Mouse (Mus musculus) cerebellum, adult 8-10 months (tissue): Measurements from ENCODE around the gene Mcidas.
"Not testable (repeated sequence)": the region's sequence is repeated elsewhere in the genome, so short reads cannot be mapped to it uniquely, and the experiment has no call there.

ENCODE experiments used
- DNase-seq: peaks from one replicate; pipeline ENCODE4 v3.0.0; 2022

Gene Mcidas

GRCm38 (mm10) chr13:113013174-113013953 is 19.7 kb downstream of the Mcidas start:
- DNase-seq, result not testable (repeated sequence)

- DNase-seq, result no peak
Observed at GRCm38 (mm10) chr13:113021521-113021920, 27.9 kb downstream of the Mcidas start.

DNA sequence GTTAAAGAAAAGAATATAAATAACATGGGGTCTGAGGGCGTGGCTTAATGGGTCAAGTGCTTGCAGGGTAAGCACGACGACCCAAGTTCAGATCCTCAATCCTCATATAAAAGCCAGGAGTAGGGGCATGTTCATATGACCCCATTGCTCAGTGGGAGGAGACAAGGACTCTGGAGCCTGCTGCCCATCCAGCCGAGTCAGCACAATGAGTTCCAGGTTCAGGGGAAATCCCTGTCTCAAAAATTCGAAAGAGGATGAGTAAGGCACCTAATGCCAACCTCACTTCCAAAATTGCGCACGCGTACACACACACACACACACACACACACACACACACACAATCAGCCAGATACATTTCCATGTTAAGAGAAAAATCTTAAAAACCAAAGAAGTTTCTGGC is 28.8 kb downstream of the Mcidas start:
- no peak for DNase-seq

- no peak for DNase-seq
Observed at GRCm38 (mm10) chr13:113023274-113024143, 29.9 kb downstream of the Mcidas start.

DNA sequence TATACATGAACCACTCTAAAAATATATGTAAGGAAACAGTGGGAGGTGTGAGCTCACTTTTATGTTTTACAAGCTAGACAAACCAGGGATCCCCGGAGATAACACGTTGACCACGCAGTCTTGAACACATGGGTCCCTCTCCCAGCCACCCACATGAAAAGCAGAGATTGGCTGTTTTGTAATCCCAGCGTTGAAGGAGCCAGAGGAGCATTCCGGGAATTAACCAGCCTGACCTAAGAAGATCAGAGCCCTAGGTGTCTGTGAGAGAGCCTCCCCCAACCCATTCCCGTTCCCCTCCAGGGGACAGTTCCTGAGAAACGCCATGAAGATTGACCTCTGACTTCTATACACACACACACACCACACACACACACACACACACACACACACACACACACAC is 37.7 kb downstream of the Mcidas start:
- no peak for DNase-seq

- DNase-seq, result peak; percentile 19
Observed at GRCm38 (mm10) chr13:113031792-113032571, 38.3 kb downstream of the Mcidas start.

GRCm38 (mm10) chr13:113032831-113033230 is 39.2 kb downstream of the Mcidas start:
- DNase-seq, result no peak

- peak; percentile 43 for DNase-seq
Observed at GRCm38 (mm10) chr13:113034271-113034886, 40.7 kb downstream of the Mcidas start.

- DNase-seq, result peak; percentile 24
Observed at GRCm38 (mm10) chr13:113034950-113035421, 41.3 kb downstream of the Mcidas start, which contains the start of gene Cdc20b. Gene Cdc20b (plus strand): TSS chr13:113035111.

GRCm38 (mm10) chr13:113035852-113036251 is 42.2 kb downstream of the Mcidas start:
- peak; percentile 69 for DNase-seq

DNA sequence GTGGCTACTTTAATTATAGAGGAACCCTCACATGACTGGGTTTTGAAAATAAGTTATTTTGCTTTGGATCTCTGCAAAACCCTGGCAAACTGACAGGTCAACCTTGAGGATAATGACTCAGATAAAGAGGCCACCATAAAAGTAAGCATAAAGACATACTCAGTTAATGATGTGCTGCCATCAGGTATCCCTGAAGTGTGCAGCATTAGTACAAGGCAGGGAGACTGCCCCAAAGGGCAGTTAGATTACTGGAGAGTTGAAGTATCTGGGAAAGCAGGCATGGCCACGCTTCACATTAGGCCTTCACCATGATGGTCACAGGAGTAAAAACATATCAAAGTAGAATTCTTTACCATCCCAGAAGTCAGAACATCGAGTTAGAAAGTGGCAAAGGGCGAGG is 51.2 kb downstream of the Mcidas start:
- DNase-seq, result no peak

DNA sequence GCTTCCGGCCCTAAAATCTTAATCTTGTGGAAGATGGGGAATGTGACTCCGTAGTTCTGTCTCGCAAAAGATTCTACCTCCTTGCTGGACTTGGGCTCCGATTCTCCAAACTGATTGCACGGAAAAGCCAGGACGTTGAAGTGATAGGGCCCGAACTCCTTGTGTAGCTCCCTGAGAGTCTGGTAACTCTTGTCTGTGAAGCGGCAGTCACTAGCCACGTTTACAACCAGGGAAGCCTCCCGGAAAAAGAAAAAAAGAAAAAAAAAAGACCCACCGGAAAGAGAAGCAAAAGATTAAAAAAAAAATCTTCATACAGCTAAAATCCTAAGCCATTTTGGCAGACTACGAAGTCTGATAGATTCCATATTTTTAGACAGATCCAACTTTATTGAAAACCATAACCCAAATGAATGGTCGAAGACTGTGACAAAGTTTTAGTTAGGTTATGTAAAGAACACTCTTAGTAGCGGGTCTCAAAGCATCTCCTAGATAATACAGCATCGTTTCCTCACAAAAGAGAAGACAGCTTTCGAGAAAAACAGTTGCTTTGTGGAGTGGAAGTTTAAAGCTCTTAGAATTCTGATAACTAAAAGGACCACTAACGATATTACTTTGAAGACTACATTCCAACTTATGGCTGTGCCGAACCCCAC is 51.9 kb downstream of the Mcidas start:
- DNase-seq, result no peak

DNA sequence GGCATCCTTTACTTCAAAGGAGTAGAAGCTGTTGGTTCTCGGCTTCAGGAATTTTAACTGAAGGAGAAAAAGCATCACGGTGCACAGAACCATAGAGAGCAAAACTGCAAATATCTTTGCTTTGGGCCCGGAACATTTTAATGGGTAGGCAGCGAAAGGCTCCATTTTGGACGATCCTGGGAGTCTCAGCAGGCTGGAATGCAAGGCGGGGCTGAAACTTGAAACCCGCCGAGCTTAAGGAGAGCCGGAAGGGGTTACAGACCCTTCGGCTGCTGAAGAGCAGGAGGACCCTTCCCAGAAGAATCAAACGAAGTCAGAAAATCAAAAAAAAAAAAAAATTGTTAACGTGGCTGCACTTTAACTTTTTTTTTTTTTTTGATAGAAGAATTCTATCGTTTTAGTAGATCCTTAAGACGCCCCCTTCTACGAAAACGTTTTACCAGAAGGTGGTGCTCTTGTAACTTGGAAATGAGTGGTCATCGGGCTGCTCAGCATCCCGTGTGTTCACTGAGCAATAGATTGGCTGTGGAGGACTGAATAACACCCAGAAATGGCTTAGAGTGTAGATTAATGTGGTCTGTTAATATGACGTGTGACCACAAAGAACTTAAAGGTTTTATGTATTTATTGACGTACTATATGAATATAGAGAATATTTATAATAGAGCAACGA is 52.7 kb downstream of the Mcidas start, which contains the start of gene Gpx8:
Gpx8 (minus strand) TSS at position 200 of the 673 bp plus-strand sequence.
- no peak for DNase-seq

GRCm38 (mm10) chr13:113047018-113047417 is 53.4 kb downstream of the Mcidas start:
- no peak for DNase-seq

DNA sequence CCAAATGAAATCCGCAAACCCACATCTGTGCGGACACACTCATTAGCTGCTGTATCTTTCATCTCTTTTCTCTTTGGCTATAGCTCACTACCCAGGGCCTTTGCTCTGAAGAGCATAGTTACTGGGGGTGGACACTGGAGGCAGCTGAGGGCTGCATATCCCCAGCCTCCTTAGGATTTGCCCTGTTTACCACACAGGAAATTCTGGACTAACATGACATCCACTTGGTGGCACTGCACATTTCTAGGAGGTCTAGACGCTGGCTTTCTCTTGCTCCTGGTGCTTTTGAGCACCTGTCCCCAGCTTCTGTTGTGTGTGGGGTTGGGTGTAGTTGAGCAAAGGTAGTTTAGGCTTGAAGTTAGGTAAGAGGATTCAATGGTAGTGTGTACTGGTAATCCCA is 54.0 kb downstream of the Mcidas start:
- no peak for DNase-seq
